Mouse (Mus musculus): Measurements from ENCODE around the gene Cnih1. TPM values are rescaled to one million over a fixed set of nuclear protein-coding genes. Genes with fewer than 3 reads are reported as not detected.
"Not testable (repeated sequence)": the region's sequence is repeated elsewhere in the genome, so short reads cannot be mapped to it uniquely, and the experiment has no call there.

The Cnih1 gene
- total and polyA plus RNA-seq, 3 experiments: 116 to 178 (median 121) TPM

- peak; percentile 29 for DNase-seq
These were observed 292 bp upstream of the Cnih1 start for GRCm38 (mm10) chr14:46788505-46788901.

DNA sequence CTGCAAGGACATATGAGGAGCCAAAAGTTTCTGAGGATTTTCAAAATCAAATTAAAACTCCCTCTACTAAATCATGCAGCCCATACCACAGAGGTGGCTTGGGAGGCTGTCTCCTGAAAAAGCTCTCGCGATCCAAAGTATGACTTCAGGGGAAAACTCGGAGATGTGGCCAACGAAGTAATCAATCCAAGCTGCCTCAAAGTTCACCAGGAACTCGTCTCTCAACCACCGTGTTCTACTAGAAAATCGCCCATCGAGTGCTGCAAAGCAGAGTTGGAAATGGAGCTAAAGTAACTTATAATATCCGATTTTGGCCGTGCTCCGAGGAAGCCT lies 791 bp downstream of the Cnih1 start:
- DNase-seq: no peak

DNA sequence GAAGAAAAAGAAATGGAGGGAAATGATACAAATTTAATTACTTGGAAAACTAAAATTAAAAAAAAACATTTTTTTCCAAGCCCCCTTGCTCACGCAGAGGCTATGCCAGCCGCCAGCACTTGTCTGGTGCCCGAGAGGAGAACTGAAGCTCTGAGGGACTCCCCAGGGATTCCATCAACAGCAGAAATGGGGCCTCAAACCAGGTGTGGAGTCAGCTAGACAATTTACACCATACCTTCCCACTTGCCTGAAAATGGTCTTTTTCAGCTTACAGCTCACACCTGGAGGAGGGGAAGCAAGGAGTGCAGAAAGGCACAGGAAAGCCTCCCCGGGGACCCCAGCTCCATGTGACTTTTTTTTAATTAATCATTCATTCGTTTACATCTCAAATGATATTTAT lies 3.0 kb downstream of the Cnih1 start:
- DNase-seq: no peak

DNA sequence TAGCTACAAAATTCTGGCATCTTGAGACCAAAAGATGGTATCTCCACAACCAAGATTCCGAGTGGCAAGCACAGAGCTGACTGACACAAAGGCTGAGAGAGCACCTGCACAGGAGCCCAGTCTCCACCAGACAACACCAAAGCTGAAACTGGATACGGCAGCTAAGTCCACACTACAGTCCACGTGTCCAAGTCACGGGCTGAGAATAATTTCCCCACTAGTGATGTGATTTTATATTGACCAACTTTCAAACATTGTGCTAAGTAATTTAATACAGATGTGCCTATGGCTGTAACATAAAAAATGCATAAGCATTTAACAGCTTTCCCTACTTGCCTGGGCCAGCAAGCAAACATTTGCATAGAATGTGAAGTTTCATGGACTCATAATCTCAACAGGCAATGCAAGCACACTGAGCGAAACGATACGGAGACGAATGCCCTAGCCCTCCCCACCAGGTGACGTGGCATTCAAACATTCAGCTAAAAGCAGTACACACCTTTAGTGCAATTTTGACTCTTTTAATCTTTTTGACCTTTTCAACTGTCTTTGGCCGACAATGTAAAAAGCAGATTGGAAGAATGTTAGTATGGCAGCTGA lies 4.8 kb downstream of the Cnih1 start:
- no peak for DNase-seq

DNA sequence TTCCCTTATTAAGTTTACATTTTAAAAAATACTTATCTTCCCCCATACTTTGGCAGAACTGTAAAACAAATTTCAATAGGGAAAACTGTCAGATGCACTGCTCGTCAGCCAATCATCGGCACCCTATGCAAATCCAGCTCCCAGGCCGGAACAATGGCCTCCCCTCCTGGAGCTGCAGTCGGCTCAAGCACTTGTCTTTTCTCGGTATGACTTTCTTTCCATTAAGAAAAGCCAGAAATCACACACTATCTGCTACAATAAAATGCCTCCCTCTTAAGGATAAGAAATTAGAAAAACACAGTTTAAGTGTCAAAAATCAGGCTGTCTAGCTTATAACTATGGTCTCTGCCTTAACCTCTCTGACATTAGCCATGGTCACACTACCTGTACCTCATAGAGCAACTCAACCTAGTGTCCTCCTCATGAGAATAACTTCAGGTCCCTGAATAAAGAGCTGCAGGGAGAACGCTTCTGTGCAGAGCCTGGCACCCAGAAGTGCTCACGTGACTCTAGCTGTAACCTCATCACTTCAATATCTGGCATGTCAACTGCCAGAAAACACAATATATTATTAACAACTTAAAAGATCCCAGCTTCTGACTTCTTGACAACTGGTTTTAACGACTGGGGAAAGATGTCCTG lies 5.9 kb downstream of the Cnih1 start:
- no peak for DNase-seq

DNA sequence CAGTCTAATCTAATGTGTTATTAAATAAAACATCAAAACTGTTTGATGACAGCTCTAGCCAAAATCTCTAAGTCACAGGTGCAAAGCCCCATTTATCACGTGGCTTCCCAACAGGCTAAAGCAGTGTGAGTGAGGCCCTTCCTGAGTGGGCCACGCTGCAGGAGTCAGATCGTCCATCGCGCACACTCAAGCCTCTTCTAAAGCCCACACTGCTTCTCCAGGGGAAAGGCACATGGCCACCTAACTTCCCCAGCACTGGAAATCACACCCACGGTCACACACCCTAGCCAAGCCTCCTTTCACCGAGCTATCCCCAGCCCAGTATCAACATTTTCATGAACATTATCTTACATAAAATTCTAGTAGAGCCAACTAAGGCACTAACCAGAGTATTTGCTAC lies 7.1 kb downstream of the Cnih1 start:
- DNase-seq: no peak

DNA sequence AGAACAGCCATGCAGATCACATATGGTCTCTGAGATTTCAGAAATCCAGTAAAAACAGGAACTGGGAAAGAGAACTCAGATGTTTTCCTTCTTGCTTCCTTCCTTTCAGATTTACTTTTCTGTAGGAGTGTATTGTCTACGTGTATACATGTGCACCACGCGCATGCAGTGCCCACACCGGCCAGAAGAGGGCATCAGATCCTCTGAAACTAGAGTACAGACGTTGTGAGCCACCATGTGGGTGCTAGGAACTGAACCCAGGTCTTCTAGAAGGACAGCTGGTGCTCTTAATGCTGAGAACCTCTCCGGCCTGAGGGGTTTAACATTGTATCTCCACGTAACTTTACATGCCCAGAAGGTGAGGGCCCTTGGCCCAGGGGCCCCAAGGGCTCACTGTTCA lies 9.0 kb downstream of the Cnih1 start:
- DNase-seq: no peak

GRCm38 (mm10) chr14:46778756-46779155 lies 9.5 kb downstream of the Cnih1 start:
- no peak for DNase-seq

GRCm38 (mm10) chr14:46770036-46770435 lies 18.2 kb downstream of the Cnih1 start:
- no peak for DNase-seq

GRCm38 (mm10) chr14:46767116-46767515 lies 21.1 kb downstream of the Cnih1 start:
- no peak for DNase-seq

DNA sequence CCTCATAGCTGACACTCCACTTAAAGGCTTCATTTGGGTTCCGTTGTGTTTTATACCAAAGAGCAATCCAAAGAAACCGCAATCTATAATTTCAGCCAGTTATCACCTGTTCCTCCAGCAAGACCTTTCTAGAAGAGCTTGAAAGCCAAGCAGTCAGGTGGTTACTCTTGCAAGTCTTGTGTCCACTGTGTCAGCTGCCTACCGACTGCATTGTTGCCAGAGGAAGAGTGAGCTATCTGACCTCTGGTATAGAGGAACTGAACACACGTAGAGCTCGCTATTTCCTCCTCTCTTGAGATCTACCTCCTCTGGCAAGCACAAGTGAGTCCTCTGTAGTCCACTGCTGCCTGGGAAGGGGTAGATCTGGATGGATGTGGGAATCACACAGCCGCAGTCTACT lies 27.0 kb downstream of the Cnih1 start:
- DNase-seq: no peak

DNA sequence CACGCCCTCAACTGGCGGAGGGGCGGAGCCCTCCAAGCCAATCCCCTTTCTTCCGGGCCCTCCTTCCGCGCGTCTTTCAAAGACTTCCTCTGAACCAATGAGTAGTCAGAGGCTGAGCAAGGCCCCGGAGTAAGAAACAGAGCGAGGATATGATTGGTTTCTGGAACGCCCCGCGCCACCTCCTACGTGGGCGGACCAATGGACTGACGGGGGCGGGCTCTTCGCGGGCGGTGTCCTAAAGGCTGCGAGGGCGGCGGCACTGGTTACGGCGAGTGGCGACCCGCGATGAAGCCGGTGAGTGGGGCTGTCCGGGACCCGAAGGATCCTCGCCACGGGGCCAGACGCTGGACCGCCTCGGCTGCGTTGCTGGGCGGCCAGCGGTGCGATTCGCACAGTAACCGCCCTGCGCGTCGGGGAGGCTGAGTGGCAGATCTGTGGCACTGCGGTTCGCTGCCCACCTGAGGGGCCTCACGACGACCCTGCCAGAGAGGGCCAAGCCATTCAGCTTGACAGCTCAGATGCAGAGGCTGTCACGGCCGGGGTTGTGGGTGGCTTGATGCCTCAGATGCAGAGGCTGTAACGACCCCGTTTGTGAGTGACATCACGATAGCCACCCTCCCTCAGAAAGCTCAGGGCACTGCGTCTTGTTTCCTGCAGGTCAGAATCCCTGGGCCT lies 27.7 kb downstream of the Cnih1 start, which contains the start of gene Cdkn3:
Cdkn3 (plus strand) TSS at position 187 of the 675 bp plus-strand sequence.
- DNase-seq: peak; percentile 96

DNA sequence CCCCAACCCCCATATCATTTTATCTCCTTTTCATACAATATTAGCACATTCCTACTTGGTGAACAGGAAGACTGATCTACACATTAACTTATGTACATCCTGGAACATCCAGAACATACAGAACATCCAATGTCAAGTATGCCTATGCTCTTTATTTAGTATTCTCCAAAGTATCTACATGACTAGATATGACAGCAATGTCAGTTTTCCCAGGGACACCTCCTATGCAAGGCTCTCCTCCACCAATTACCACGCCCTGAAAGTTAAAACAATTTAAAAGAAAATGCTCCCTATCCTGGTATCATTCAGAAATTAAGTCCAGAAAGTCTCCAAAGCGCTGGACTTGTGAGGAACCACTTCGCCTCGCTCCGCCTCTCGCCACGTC lies 28.2 kb downstream of the Cnih1 start:
- DNase-seq: no peak

DNA sequence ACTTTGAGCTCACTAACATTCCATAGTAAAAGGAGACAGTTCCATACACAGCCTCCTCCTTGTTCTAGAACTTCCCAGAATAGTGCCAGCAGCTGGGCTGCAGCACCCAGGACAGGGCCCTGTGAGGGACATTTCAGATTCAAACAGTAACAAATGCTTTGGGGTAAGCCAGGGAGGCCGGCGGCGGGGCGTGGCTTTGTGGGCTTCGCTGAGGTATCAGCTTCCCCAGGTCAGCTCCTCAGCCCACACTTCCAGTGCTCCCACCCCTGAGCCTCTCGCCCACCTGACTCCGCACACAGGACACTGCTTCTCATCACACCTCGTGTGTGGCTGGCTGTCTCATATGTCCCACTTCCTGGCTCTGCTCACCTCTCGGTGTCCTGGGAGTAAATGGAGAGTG lies 30.5 kb downstream of the Cnih1 start:
- DNase-seq: no peak

GRCm38 (mm10) chr14:46755851-46756250 lies 32.4 kb downstream of the Cnih1 start:
- DNase-seq: no peak

DNA sequence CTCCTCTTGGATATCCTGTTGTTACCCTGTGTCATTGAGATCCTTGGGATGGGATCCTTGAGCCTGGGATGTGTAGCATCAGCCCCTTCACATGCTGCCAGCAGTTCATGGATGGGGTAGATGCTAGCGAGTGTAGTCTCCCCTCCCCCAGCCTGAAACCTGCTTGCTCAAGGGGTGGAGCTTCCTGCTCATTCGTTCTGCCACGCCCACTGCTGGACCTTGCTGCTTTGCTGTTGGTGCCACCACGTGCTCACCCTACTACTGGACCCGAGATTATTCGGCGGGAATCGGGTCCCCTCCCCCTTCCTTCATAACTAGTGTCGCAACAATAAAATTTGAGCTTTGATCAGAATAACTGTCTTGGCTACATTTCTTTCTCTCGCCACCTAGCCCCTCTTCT lies 33.8 kb downstream of the Cnih1 start:
- DNase-seq: peak; percentile 9

- DNase-seq: no peak
These were observed 42.8 kb downstream of the Cnih1 start for GRCm38 (mm10) chr14:46745413-46745812.

DNA sequence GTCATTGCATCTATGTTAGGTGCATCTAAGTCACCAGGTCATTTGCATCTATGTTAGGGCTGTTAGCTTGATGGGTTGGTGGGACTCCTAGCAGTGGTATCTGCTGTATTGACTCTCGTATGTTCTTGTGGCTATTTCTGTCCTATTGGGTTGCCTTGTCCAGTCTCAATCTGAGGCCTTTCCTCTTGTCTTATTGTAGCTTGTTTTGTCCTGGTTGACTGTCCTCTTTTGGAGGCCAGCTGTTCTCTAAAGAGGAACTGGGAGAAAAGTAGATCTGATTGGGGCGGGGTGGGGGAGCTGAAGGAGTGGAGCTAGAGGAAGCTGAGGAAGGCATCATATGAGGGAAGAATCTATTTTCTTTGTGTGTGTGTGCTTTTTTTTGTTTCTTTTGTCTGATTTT lies 45.5 kb downstream of the Cnih1 start:
- DNase-seq: no peak

DNA sequence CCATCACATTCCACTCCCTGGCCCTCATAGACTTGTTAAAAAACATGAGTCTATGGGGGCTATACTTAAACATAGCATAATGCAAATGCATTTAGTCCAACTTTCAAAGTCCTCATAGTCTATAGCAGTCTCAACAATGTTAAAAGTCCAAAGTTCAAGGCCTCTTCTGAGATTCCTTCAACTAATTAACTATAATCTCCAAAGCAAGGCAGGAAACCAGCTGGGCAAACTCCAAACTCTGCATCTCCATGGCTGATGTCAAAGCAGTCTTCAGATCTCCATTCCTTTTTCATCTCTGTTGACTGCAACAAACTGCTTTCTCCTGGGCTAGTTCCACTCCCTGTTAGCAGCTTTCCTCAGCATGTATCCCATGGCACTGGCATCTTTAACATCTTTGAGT lies 50.9 kb downstream of the Cnih1 start:
- not testable (repeated sequence) for DNase-seq

- DNase-seq: no peak
These were observed 51.8 kb downstream of the Cnih1 start for GRCm38 (mm10) chr14:46736366-46736765.

DNA sequence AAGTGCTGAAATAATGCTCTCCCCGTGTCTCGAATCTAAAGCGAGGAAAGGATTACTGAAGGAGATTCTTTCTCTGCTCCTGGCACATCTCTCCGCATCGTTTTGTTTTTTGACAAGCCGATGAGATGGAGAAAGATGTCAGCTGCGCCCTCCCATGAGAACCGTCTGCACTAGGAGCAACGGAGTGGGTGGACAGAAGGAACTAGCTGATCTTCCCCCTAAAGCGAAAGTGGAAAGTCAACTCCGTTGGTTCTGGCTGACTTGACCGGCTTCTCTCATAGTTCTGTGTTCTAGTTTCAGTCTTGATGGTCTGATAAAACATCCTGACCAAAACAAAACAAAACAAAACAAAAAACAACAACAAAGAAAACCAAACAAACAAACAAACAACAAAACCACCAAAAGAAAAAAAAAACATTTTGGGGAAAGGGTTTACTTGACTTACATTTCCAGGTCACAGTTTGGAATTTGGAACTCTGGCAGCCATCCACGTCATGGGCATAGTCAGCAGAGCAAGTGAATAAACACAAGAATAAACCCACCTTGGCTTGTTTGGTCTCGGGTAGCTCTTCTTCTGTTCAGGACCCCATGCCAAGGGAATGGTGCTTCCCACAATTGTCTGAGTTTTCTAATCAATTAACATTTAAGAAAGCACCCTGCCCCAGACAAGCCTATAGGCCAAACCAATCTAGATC lies 53.3 kb downstream of the Cnih1 start:
- DNase-seq: no peak

- no peak for DNase-seq
These were observed 53.9 kb downstream of the Cnih1 start for GRCm38 (mm10) chr14:46734262-46734661.

GRCm38 (mm10) chr14:46725743-46726142 lies 62.5 kb downstream of the Cnih1 start:
- DNase-seq: no peak

All from adrenal gland, adult 2 months (tissue).